Mouse (Mus musculus) urinary bladder, adult 18-20 months (tissue): ENCODE measurements around the gene Tanc2.

Experiments used
- DNase-seq, 2 experiments: peaks; one replicate each; pipeline ENCODE4 v3.0.0; 2022; ENCODE audit warnings: low spot score in 2 of 2, mixed read lengths in 2 of 2

Tanc2 gene

DNA sequence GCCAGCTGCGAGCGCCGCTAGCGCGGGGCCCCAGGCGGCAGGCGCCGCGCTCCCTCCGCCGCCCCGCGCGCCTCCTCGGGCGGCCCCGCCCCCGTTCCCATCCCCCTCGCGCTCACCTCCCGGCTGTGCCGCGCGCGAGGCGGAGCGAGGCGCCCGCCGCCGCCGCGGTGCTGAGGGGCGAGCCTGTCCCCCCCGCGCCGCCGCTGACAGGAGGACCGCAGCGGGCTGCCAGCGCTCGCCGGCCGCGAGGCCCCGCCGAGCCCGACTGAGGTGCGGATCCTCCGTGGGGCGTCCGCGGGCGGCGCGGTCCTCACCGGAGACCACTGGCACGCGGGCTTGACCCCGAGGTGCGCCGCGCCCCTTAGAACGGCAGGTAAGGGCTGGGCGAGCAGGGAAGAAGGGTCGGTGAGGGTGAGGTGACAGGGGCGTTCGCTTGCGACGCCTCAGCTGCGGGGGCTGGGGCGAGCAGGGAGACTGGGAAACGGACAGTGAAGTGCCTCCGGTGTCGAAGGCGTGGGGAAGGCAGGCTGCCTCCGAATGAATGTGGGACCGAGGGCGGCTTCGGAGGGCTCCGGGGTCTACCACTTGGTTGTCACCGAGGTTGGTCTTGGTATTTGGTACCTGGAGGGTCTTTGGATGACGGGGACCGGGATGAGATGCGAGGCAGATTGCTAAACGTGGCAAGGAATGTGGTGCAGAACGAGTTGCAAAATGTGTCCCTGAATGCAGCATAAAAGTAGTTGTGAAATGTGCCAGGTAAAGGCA, at the start of gene Tanc2:
Gene Tanc2 (plus strand): TSS at position 110 of the 765 bp plus-strand sequence.
- peak; percentile 16 to 51 for DNase-seq

DNA sequence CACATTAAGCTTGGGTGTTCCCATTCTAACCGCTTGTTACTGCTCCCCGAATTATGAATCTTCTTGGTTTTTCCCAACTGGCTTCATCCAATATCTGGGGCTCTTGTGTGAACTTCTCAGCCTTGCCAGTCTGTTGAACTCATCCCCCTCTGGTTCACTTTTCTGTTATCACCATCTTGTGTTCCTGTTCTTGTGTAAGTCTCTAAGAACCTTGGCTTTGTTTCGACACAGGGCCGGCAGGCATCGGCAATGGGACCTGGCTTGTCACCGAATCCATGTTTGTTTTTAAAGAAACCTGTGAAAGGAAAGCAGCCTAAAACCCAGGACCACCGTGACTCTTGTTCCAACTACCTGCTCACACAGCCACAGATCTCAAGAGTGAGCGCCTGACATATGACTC, 49.0 kb upstream of the Tanc2 start:
- DNase-seq, result no peak

DNA sequence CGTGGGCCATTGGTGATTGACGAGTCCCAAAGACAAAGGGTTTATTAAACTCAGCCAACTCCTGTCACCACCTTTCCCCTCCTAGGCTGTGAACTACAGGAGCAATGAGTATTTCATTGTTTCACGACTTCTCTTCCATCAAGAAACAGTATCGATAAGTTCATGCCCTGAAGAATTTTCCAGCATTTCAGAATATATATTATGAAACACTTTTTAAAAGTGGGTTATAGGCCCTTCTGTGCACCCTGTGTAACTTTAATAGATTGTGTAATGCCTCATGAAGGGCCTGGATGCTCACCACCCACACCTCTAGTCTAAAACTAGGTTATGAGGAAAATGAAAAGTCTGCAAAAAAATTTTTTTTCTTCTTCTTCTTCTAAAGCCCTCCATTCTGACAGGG, 48.4 kb upstream of the Tanc2 start:
- DNase-seq, result no peak

DNA sequence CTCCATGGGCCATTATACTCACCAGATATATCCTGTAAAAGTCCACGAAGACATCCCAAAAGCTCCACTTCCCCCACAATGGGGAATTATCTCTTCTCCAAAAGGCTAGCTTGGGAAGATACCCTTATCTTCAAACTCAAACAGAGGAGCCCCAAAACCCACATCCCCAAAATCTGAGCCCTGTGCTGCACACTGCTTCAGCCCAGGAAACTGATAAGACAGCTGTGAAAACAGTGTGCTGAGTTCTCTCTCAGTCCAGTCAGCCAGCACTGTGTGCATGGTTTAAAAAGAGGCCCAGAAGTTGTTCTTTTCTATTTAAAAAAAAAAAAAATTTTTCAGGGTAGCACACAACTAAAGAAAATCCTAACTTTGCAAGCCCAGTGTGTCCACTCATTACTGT, 47.7 kb upstream of the Tanc2 start:
- DNase-seq, result no peak

DNA sequence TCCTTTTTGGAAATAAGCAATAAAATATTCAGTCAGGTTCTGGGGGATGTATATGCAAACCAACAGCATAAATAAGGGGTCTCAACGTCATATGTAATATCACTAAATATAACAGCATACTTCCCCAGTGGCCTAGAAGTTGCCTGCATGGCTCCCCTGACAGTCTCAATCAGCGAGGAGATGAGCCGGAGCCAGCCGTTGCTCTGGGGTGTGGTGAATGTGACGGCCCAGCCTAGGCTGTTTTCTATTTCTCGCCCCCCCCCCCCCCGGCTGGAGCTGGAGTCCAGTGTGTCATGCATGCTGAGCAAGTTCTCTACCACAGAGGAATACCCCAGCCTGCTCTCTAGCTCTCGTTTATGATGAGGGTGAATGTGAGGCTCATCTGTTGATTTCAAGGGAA, 44.0 kb upstream of the Tanc2 start:
- no peak for DNase-seq

DNA sequence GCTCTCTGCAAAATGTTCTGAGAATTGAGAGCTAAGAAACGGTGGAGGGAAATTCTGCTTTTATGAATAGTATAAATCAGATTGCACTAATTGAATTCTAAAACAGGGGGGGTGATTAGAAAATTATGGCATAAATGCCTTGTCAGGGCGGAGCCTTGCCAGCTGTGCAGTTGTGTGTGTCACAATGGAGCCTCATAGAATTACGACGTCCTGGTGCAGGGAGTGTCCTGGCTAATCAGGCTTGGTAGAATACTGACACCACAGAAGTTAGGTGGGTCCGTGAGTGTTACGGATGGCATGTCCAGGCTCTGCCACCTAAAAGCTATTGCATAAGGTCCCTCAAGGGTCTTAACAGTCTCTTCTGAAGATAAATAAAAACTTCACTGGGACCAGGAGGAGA, 43.4 kb upstream of the Tanc2 start:
- DNase-seq, result no peak

DNA sequence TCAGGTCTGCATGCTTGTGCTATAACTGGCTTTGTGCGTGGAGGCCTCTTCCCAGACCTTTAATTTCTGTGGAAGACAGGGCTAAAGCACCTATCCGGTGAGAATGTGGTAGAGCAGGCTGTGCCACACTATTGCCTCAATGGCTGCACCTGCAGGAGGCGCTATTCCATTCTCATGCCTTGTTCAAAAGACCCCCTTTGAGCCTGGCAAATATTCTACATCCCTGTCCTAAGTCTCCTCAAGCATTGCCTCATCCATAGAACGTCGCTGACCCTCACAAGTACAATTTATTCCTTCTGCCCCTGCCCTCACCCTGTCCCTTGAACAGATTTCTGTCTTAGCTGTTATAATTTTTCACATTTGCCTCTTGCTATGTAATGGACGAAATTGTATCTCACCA, 41.4 kb upstream of the Tanc2 start:
- no peak for DNase-seq

DNA sequence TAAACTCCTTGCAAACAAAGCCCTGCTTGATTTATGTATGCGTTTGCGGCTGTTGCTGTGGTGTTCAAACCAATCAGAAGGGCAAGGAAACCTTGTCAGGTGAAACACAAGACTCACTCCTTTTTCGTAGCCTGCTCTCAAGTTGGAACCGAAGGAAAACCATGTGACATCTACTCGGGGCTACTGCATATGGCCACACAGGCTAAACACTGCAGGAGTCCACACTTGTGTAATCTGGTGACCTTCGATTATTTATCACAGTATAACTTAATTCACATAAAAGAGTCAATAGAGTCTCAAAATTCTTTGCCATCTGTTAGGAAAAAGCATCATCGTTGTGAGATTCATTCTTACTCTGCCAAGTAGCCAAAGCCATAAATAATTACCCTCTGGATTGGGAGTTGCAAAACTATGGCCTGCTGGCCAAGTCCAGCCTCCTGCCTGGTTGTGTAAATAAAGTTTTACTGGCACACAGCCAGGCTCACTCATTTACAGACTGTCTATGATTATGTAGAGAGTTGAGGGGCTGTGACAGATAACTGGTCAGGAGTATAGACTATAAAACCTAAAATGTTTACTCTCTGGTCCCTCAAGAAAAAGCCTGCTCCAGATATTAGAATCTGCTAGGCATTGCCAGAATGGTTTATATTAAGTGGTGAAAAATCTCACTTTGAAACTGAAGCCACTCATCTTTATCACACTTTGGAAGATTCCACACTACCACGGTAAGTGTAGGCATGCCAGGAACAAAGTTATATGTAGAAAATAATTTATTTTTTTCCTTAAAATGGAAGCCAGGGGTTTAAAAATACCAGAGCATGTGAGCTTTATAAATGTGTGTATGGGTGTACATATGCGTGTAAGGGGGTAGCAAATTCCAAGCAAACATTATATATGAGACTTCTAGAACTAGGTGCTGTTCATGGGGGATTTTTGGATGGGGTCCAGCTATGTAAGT, 40.3 kb upstream of the Tanc2 start:
- peak in 1 of 2 experiments; percentile 28 for DNase-seq

DNA sequence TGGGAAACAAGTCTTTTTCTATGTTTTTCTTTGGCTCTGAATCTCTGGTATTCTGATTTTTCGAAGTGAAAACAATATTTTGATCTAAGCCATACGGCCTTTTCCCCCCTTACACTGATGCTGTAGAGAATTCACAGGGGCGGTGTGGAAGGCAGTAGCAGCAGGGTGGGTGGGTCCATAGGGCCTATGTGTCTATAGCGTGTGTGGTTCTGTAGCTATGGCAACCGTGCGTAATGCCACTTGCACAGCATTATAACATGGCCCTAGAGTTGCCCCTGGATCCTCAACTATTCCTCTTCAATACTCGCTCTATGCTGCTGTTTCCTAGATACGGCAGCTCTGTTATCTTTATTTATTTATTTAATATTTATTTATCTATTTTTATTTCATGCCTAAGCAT, 32.5 kb upstream of the Tanc2 start:
- no peak for DNase-seq

DNA sequence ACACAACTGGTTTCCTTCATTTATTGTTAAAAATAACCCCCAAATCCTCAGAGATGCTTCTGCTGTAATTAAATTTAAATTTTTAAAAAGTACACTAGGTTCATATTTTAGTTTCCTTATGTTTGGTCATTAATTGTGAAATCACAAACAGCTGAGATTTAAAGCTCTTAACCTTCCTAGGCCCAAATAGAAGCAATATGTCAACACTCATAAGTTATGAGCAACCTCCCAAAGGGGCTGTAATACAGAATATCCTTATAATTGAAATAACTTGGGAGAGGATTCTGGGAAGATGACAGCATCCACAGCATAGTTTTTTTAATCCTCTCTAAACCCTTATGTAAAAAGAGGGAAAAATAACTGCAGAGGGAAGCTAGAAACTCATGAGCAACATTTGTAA, 31.7 kb upstream of the Tanc2 start:
- no peak for DNase-seq

DNA sequence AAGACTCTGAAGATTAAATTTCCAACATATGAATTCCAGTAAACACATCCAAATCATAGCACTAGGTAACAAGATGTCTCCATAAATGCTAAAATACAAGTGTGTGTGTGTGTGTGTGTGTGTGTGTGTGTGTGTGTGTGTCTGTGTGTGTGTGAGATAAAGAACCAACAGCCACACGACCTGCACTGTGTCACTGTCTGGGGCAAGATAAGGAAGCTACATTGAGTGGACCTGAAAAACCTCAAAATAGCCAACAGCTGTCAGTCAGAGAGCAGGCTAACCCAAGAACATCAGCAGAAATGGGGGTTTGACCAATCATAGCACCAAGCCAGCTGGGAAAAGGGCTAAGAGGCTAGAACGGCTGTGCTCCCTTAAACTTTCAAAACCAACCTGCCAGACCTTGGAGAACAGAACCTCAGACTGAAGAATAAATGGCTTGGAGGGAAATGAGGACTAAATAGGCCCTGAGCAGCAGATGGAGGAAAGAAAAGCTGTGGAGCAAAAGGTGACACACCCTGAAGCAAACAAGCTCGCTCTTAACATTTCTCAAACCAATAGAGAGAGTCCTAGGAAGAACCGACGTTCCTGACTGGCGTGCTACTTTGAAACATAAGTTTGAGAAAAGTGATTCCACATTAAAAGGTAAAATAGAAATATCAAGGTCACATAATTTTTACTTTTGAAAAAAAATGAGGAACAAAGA, 30.8 kb upstream of the Tanc2 start:
- no peak for DNase-seq

DNA sequence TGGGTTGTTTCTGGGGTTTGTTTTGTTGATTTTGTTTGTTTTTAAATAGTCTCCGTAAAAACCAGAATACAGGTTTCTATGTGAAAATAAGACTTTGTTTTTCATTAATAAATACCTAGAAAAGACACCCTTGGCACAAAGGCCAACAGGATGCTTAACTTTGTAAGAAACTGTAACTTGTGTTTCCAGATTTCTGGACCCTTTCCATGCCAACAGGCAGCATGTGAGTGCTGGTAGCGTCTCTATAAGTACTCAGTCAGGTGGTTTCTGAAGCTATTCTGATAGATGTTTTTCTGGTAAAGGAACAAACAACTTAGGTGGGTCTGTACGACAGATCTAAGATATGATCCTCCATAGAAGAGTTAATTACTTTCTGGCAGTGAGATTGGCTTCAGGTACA, 26.2 kb upstream of the Tanc2 start:
- no peak for DNase-seq

DNA sequence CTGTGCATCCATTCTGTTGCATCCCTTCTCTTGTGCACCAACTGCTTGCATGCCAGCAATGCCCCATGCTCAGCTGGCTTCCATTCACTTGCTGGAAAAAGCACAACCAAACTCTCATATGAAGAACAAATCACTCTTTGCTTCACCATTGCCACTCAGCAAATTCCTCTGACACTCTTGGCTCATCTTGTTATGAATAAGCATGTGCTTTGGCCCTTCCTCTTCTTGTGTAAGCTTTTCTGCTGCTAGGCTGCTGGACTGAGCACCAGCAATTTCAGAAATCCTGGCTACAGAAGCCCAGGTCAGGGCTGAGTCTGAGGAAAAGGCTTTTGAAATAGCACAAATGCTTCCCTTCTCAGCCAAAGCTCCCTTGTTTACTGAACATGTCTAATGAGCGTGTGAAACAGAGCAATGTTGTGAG, 22.6 kb upstream of the Tanc2 start:
- DNase-seq, result no peak

DNA sequence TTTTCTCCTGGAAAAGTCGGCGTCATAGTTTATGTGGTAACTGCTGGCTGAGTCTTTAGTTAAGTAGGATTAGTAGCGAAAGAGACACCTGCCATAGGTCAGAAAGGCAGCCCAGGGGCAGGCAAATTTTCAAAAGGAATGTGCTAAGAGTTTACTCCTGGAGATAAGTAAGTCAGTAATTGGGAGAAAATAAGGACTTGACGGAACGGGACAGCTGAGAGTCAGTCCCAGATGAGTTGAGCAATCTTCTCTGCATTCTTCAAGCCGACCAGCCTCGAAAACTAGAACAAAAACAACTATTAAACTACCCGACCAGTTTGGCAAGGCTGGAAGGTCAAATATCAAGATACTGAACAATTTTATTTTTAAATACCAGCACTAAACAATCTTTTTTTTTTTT, 17.8 kb upstream of the Tanc2 start:
- no peak for DNase-seq

DNA sequence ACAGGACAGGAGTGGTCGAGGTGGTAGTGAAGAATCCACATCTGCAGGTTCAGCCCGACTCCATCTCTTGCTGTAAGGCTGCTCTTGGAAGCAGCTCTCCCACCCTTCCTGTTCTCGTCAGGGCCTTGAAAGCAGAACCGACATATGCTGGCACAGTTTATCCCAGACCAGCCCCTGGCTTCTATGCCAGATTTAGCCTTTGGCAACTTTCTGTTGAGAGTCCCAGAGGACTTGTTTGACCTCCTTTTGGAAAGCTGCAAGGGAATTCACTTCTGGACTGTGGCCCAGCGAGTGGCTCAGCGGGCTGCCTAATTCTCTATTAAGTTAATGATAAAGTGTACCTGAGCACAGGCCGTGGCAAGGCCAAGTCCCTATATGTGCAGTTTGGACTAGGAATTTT, 15.5 kb upstream of the Tanc2 start:
- no peak for DNase-seq

DNA sequence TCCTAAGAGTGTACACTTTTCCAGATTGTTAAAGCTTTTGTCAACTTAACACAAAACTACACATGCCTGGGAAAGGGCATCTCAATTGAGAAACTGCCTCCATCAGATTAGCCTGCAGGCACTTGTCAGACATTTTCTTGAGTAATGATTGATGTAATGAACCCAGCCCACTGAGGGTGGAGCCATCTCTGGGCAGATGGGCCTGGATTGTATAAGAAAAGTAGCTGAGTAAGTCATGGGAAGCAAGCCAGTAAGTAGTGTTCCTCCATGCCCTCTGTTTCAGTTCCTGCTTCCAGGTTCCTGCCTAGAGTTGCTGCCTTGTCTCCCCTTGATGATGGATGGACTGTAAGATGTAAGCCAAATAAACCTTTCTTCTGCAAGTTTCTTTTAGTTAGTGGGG, 12.6 kb upstream of the Tanc2 start:
- no peak for DNase-seq

DNA sequence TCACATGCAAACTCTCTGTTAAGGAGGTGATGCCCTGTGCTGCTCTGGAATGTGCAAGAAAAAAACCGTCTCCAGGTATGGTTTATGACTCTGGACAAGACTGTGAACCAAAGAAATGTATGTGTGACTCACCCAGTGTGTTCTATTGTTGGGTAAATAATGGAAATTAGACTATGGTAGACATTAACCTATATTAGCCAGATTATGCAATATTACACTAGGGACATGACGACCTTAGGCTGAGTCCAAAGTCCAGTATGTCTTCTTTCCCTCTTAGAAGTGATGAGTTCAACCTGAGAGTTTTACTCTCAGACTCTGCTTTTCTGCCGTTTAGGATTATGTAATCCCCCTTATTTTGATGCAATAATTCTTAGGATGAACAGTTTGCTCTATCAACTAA, 7.8 kb upstream of the Tanc2 start:
- DNase-seq, result no peak

DNA sequence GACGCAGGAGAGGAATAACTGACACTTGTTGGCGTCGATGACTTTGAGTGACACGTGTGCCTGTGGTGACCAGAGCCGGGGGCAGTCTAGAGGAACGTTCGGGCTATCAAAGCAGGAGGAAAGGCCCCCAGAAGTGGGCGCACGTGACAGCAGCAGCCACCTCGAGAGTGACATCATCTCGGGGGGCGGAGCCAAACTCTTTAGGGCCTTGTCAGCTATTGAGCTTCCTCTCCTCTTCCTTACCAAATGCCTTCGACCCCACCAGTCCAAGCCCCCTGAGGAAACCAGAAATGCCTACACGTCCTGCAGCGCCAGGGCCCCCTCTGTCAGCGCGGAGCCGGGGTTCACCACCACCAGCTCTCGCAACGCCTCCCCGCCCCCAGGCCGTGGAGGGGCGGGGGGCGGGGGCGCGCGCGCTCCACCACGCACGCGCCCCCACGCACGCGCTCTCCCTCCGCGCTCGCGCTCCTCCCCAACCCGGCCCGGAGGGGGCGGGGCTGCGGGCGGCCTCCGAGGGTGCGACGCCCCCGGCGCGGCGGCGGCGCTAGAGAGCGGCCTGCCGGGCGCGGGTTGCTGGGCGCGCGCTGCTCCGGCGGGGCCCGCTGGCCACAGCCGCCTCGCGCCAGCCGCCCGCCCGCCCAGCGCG, 432 bp upstream of the Tanc2 start:
- peak; percentile 68 to 71 for DNase-seq

DNA sequence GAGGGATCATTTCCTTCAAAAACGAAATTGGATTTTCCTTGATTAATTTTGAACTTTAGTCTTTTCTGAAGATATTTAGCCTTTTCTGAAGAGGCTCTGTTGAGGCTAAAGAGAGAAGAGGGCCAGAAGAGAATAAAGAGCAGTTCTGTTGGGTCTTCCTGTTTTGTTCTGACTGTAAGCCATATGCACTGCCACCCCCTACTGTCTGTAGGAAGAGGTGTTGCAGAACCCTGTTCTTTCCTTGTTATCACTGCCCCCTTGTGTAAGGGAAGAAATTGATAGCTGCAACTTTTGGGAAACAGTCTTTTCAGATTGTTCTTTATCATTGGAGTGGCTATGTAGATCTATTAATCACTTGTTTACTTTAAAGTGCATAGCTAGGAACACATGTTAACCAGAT, 2.1 kb downstream of the Tanc2 start:
- DNase-seq, result peak in 1 of 2 experiments; percentile 13

DNA sequence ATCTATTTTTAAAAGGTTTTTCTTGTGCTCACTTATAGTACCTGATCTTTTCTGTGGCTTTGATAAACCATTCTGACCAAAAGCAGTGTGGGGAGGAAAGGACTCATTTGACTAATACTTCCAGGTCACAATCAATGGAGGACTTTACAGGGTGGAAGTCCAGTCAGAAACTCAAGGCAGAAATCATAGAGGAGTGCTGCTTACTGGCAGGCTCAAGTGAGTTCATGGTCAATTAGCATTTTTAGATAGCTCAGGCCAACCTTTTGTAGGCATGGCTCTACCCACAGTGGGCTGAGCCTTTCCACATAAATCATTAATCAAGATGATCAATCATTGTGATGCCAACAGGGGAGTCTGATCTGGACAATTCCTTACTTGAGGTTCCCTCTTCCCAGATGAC, 12.4 kb downstream of the Tanc2 start:
- DNase-seq, result no peak

DNA sequence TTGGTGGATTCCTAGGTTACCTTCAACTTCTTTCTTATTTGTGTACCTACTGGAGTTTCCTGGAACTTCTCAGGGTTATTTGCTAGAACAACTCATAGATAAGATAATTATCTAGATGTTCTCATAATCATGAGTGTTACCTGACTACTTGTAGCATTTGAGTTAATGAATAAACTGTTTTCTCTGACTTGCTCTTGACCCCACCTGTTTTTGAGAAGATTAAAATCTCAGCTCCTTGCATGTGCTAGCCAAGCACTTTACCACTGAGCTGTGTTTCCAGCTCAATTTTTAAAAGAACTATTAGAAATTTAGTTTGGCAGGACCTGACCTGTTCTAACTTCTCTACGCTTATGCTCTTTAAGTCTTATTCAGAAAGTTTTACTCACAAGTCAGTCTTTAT, 36.4 kb downstream of the Tanc2 start:
- DNase-seq, result no peak

DNA sequence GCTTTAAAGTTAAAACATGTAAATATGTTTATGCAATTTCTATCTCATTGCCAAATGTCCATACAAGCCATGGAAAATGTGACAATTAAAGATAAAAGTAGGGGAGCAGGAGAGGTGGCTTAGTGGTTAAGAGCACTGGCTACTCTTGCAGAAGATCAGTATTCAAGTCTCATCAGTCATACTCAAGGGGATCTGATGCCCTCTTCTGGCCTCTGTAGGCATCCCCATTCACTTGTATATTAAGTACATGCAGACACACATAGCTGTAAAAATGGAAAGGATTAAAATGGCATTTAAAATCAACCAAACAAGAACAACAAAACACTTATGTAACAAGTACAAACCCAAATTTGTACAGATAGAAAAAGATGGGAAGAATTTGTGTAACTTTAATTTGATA, 54.2 kb downstream of the Tanc2 start:
- DNase-seq, result no peak
